Mouse (Mus musculus) heart, embryonic 10.5 days (tissue): ENCODE measurements around the gene Gm20422. TPM values are rescaled to one million over a fixed set of nuclear protein-coding genes. Genes with fewer than 3 reads are reported as not detected.

Source experiments
- DNase-seq: peaks from one replicate; pipeline ENCODE4 v3.0.0-alpha.2; 2017; ENCODE audit warnings: low spot score
- H3K27ac ChIP-seq: fragments of 300-500 bp; sonication (generic); 2 replicates; pipeline ENCODE4 v1.5.1; 2016; ENCODE audit warnings: mild to moderate bottlenecking
- H3K27me3 ChIP-seq: fragments of 300-500 bp; sonication (generic); 2 replicates; pipeline ENCODE4 v1.6.1; 2016; ENCODE audit warnings: mild to moderate bottlenecking; ENCODE audit not compliant: poor library complexity, insufficient read depth, severe bottlenecking
- H3K36me3 ChIP-seq: fragments of 300-500 bp; sonication (generic); 2 replicates; pipeline ENCODE4 v1.6.1; 2016; ENCODE audit warnings: mild to moderate bottlenecking, moderate library complexity
- H3K4me1 ChIP-seq: fragments of 300-500 bp; sonication (generic); 2 replicates; pipeline ENCODE4 v1.6.1; 2016; ENCODE audit warnings: mild to moderate bottlenecking
- H3K4me3 ChIP-seq: fragments of 300-500 bp; sonication (generic); 2 replicates; pipeline ENCODE4 v1.5.1; 2016; ENCODE audit warnings: mild to moderate bottlenecking, moderate library complexity
- H3K9me3 ChIP-seq: fragments of 300-500 bp; sonication (generic); 2 replicates; pipeline ENCODE4 v1.6.1; 2016; ENCODE audit warnings: mild to moderate bottlenecking, moderate library complexity
- WGBS: fragments of 180-500 bp; shearing (Covaris S2); methylation state at CpG from one replicate; pipeline ENCODE4 v1.1.7; 2016; 5-methylcytosine and 5-hydroxymethylcytosine counted together
- polyA plus RNA-seq: library from polyadenylated mRNA; unstranded; fragments of >200 nt; fragmentation: Nextera tagmentation; extraction: Ambion mirVana; gene quantifications from 2 replicates; pipeline ENCODE4 v1.2.1, GENCODE M21; 2016

Gene Gm20422
- polyA plus RNA-seq, 1 experiment from 2014 or later, result 0.65 TPM

DNA sequence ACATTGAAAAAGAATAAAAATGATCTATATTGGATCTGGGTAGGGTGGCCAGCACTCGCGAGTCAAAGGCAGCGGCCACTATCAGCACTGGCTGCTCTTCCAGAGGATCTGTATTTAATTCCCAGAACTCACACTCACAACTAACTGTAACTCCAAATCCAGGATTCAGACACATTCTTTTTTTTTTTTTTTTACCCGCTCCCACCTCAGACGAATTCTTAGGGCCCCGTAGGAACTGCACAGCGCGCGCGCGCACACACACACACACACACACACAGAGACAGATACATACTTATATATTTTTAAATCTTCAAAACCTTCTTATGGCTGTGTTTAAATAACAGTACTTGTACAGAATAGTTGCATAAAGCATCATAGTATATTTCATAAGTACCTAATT lies 15.7 kb upstream of the Gm20422 start:
- no peak for DNase-seq
- H3K27me3 ChIP-seq, result no peaks in the 10 kb centered on the region
- no peaks in the 10 kb centered on the region for H3K9me3 ChIP-seq
- peak overlapping the region; percentile 97 for H3K4me3 ChIP-seq
- WGBS, result 29% methylated on average over 11 of the region's 11 CpGs
- H3K4me1 ChIP-seq, result peaks cover 13% of the 10 kb centered on the region
- peak overlapping the region; percentile 96 for H3K27ac ChIP-seq
- peaks cover 22% of the 10 kb centered on the region for H3K36me3 ChIP-seq

DNA sequence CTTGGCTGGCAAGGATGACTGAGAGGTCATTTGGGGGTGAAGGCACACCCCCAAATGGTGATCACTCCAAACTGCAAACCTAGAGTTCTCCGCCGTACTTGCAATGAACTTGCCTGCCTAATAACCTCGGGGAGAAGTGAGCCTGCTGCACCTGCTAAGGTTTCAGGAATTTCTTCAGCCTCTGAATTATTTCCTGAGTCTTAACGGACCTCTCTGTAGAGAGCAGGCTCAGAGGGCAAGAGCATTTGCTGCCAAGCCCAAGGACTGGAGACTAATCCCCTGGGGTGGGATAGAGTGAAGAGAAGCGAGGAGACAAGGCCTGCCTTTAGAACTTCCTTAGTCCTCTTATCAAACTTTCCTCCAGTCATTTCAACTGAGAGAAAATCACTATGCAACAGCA lies 15.0 kb upstream of the Gm20422 start:
- Histone ChIP-seq H3K27me3 (no peaks in the 10 kb centered on the region), H3K27ac (peak overlapping the region; percentile 96; the same call in 1 of the 2 replicates), H3K4me1 (peaks cover 13% of the 10 kb centered on the region), H3K9me3 (no peaks in the 10 kb centered on the region), H3K36me3 (peaks cover 16% of the 10 kb centered on the region), H3K4me3 (peak overlapping the region; percentile 97; the same call in 1 of the 2 replicates)
- no peak for DNase-seq
- 62% methylated on average over 5 of the region's 5 CpGs for WGBS

DNA sequence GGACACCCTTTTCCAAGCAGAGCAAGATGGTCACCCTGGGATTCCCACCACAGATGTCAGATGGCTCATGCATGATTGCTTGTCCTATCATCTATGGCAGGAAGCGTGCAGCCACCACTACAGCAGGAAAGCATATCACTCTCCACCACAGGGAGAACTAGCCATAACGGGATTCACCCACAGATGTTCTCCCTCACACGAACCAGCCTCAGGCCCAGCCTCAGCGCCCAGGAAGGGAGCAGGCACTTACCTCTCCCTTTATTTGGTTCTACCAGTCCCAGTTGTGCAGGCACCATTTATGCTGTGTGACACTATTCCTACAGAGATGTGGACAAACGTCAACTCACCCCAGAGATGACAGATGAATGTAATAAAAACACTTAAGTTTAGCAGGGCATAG lies 14.4 kb upstream of the Gm20422 start:
- 84% methylated on average over 5 of the region's 5 CpGs for WGBS
- H3K27ac ChIP-seq, result no peak overlapping the region
- DNase-seq, result no peak
- H3K27me3 ChIP-seq, result no peaks in the 10 kb centered on the region
- no peaks in the 10 kb centered on the region for H3K9me3 ChIP-seq
- H3K36me3 ChIP-seq, result peaks cover 9% of the 10 kb centered on the region
- peaks cover 13% of the 10 kb centered on the region for H3K4me1 ChIP-seq
- H3K4me3 ChIP-seq, result no peak overlapping the region

DNA sequence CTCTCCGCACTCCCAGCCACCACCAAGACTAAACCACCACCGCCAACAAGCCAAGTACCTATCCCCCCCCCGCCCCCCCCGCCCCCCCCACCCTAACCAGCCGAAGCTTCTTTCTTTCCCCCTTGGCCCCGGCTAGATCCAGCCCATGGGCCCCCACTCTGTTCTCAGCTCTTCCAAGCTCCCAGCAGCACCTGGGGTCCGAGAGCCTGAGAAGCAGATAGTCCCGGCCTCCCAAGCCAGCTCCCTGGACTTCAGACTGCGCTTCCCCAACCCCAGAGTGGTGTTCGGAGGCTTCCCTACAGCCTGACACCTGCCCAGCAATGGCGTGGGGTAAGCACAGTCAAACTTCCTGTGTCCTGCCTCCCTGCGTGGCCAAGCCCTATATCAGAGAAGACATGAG lies 2.4 kb upstream of the Gm20422 start:
- WGBS, result 52% methylated on average over 11 of the region's 12 CpGs
- no peaks in the 10 kb centered on the region for H3K9me3 ChIP-seq

DNA sequence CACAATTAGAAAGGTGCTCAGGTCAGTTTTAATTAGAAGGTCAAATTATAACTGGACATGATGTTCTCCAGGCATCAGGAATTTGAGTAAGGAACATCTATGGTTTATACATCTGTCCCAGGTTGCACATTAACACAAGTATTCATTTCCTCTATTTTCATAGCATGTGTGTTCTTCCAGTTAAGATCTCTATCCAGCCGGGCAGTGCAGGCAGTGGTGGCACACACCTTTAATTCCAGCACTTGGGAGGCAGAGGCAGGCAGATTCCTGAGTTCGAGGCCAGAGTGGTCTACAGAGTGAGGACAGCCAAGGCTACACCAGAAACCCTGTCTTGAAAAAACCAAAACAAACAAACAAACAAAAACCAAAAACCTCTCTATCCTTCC lies 456 bp upstream of the Gm20422 start:
- Histone ChIP-seq H3K4me3 (peak overlapping the region; percentile 78), H3K36me3 (peaks cover 9% of the 10 kb centered on the region; the same call in 1 of the 2 replicates), H3K27me3 (no peaks in the 10 kb centered on the region), H3K27ac (peak overlapping the region; percentile 97; the same call in 1 of the 2 replicates), H3K4me1 (peaks cover 22% of the 10 kb centered on the region), H3K9me3 (no peaks in the 10 kb centered on the region)
- no peak for DNase-seq
- WGBS, result 47% methylated on average over 2 of the region's 2 CpGs

More for the DNA sequence above, 2.4 kb upstream of the Gm20422 start:
- Histone ChIP-seq H3K4me1 (peaks cover 17% of the 10 kb centered on the region), H3K27ac (no peak overlapping the region), H3K4me3 (no peak overlapping the region), H3K36me3 (no peaks in the 10 kb centered on the region), H3K27me3 (no peaks in the 10 kb centered on the region)
- no peak for DNase-seq

DNA sequence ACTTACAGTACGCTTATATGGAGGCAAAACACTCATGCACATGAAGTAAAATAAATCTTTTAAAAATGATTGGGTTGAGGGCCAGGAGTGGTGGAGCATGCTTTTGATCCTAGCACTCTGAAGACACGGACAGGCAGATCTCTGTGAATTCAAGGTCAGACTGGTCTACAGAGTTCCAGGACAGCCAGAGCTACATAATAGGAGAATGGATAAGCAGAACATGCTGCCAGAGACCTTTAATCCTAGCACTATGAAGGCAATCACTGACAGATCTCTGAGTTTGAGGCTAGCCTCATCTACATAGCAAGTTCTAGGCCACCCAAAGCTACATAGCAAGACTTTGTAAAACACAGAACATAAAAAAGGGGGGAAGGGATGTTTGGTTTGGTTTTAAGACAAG lies 2.6 kb downstream of the Gm20422 start:
- peaks cover 37% of the 10 kb centered on the region for H3K36me3 ChIP-seq
- H3K4me3 ChIP-seq, result no peak overlapping the region
- H3K27me3 ChIP-seq, result no peaks in the 10 kb centered on the region
- DNase-seq, result no peak
- H3K9me3 ChIP-seq, result no peaks in the 10 kb centered on the region
- 82% methylated on average over 2 of the region's 2 CpGs for WGBS
- peaks cover 22% of the 10 kb centered on the region for H3K4me1 ChIP-seq
- no peak overlapping the region for H3K27ac ChIP-seq

DNA sequence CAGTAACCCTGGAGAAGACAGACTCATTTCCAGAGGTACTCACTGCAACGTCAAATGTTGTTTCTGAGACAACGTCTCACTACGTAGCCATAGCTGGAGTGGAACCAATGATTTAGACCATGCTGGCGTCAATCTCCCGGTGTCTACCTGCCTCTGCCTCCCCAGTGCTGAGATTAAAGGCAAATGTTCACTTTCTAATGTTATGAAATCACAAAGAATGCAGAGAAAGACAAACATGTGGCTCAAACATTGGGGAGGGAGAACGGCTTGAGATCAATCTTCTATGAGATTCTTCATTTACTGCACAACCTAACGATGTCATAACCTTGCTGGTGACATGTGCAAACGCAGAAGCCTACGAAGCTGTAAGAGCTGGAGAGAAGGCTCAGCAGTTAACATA lies 3.5 kb downstream of the Gm20422 start:
- peaks cover 22% of the 10 kb centered on the region for H3K4me1 ChIP-seq
- H3K4me3 ChIP-seq, result no peak overlapping the region
- no peak overlapping the region for H3K27ac ChIP-seq
- DNase-seq, result no peak
- H3K9me3 ChIP-seq, result peaks cover 3% of the 10 kb centered on the region
- 91% methylated on average over 9 of the region's 9 CpGs for WGBS
- H3K27me3 ChIP-seq, result no peaks in the 10 kb centered on the region
- peaks cover 46% of the 10 kb centered on the region for H3K36me3 ChIP-seq

DNA sequence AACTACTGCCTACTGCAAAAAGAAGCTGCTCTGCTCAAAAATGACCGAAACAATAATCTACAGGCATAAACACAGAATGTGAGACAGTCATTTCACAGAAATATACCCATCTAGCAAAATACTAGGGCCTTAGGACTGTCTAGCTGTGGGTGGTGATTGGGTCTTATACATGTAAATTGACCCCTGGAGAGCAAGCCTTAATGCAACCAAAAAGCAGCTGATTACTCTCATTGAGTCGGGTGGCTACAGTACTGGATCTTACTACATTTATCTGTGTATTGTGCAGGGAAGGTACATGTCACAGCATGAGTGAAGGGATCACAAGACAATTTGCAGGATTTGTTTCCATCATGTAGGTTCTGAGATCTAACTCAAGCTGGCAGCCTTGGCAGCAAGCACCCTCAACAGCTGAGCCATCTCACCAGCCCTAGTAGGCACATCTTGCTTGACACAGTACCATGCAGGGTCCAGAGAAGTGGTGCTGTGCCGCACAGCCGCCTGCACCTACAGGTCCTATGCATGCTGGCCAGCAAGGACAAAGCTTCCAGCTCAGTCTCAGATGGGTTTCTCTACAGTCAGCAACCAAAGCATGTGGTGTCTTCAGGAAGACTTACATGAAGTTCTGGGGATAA lies 12.8 kb downstream of the Gm20422 start:
- no peaks in the 10 kb centered on the region for H3K4me1 ChIP-seq
- WGBS, result 87% methylated on average over 4 of the region's 4 CpGs
- H3K27me3 ChIP-seq, result no peaks in the 10 kb centered on the region
- peaks cover 76% of the 10 kb centered on the region for H3K36me3 ChIP-seq
- DNase-seq, result no peak
- no peak overlapping the region for H3K4me3 ChIP-seq
- peaks cover 11% of the 10 kb centered on the region for H3K9me3 ChIP-seq
- H3K27ac ChIP-seq, result no peak overlapping the region

DNA sequence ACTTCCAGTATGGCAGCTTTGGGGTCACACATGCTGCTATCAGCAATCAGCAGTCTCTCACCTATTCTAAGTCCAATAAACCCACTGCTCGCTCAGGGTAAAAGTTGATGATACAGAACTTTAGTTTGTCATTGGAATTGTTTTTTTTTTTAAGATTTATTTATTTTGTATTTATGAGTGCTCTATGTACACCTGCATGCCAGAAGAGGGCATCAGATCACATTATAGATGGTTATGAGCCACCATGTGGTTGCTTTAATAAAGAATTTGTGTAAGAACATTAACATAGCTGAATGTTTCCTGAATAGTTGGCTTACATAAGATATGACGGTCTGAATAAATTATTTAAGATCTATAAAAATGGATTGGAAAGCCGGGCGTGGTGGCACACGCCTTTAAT lies 16.4 kb downstream of the Gm20422 start:
- Histone ChIP-seq H3K36me3 (peaks cover 59% of the 10 kb centered on the region), H3K27ac (no peak overlapping the region), H3K4me3 (no peak overlapping the region), H3K4me1 (no peaks in the 10 kb centered on the region), H3K27me3 (no peaks in the 10 kb centered on the region), H3K9me3 (no peaks in the 10 kb centered on the region)
- no peak for DNase-seq
- 93% methylated on average over 5 of the region's 5 CpGs for WGBS

DNA sequence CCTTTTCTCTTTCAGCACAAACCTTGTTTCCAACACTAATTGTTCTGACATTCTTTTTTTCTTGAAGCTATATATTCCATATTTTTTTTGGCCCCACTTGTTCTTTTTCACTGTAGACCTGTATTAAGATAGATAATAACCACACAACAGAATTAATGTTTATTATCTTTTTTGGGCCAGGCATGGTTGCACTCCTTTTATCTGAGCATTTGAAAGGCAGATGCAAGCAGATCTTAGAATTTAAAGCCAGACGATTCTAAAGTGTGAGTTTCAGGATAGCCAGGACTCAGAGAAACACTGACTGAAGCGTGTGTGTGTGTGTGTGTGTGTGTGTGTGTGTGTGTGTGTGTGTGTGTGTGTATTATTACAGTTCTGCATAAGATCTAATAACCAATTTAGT lies 22.2 kb downstream of the Gm20422 start:
- Histone ChIP-seq H3K36me3 (peaks cover 24% of the 10 kb centered on the region), H3K4me3 (no peak overlapping the region), H3K4me1 (peaks cover 6% of the 10 kb centered on the region; the same call in 1 of the 2 replicates), H3K27ac (no peak overlapping the region), H3K27me3 (no peaks in the 10 kb centered on the region), H3K9me3 (no peaks in the 10 kb centered on the region)
- no peak for DNase-seq
- 77% methylated on average over 2 of the region's 2 CpGs for WGBS

DNA sequence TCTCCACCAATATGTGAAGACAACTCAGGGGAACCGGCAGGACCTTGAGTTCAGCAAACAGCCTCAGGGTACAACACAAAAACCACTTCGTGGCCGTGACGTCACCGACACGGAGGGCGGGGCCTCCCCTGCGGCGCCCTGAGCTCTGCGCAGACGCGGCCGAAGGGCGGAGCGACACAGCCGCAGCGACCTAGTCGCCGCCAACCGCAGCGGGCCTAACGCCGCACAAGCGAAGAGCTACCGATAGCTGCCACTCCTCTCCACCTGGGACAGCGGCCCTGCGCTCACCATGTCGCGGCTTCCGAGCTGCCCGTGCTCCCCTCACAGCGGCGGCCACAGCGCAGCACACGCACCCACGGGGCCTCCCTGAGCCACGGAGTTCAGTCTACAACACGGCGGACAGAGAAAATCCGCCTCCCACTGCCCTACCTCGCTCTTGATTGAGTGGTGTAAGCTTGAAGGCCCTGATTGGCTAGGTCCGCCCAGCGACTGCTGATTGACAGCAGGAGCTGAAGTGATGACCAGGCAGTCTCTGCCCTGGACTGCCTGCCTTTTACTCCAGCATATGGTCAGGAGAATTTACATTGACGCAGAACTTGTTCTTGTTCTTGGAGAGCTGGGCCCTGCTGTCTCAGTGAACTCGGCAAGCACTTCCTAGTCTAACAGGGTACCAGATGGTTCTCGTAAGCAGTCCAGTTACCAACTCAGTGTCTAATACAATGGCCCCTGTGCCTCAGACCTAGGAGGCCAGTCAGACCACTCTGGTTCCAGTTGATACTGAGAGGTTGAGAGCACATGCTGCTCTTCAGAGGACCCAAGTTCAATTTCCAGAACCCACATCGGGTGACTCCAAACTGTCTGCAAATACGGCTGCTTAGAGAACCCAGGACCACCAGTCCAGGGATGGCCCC lies 24.9 kb downstream of the Gm20422 start, which contains the start of gene Zfp963:
TSS of gene Zfp963 (minus strand) at position 427 of the 911 bp plus-strand sequence.
- 3% methylated on average over 48 of the region's 48 CpGs for WGBS
- H3K27ac ChIP-seq, result peak within 1 kb of the TSS; percentile 99

DNA sequence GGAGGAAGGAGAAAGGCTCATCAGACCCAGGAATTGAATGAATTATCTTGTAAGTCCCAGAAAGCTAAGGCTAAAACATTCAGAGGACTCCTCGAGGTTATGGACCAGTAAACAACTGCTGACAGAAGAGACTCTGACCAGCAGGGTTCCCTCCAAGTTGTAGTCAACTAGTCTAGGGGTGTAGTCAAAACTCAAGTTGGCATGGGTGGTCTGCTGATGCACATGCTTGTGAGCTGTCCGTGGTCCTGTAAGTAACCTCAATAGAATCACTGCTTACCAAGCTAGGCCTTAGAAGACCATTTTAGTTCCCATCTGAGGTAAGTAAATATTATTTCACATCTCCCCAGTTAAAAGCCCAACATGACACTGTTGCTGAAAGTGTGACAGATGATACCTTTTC lies 33.5 kb downstream of the Gm20422 start:
- peaks cover 18% of the 10 kb centered on the region; the same call in 1 of the 2 replicates for H3K36me3 ChIP-seq
- H3K27ac ChIP-seq, result no peak overlapping the region
- no peaks in the 10 kb centered on the region for H3K27me3 ChIP-seq
- H3K4me1 ChIP-seq, result no peaks in the 10 kb centered on the region
- WGBS, result 70% methylated on average over 2 of the region's 2 CpGs
- DNase-seq, result no peak
- no peak overlapping the region for H3K4me3 ChIP-seq
- H3K9me3 ChIP-seq, result no peaks in the 10 kb centered on the region

More for the DNA sequence above, 24.9 kb downstream of the Gm20422 start, which contains the start of gene Zfp963:
- H3K9me3 ChIP-seq, result no peaks in the 10 kb centered on the region
- H3K27me3 ChIP-seq, result no peaks in the 10 kb centered on the region
- H3K4me1 ChIP-seq, result peaks cover 6% of the 10 kb centered on the region; the same call in 1 of the 2 replicates
- peak; percentile 98 for DNase-seq
- H3K36me3 ChIP-seq, result peaks cover 4% of the 10 kb centered on the region; the same call in 1 of the 2 replicates
- peak within 1 kb of the TSS; percentile 81 for H3K4me3 ChIP-seq

DNA sequence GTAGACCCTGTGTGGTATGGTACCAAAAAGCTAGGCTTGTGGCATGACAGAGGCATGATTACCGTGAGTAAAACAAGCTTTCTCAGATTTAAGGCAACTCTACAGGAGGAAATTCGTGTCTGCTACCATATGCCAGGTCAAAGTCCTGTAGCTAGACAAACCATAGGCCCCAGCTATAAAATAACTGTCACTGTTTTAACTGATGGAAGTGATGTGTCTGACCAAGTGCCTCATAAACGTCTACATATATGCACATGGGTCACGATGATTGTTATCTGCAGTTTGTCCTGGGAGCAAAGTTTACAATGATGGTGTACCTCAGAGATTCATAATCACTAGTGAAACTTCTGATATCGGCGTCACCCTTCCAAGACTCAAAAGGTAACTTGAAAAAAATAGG lies 33.9 kb downstream of the Gm20422 start:
- no peaks in the 10 kb centered on the region for H3K4me1 ChIP-seq
- H3K9me3 ChIP-seq, result no peaks in the 10 kb centered on the region
- DNase-seq, result no peak
- no peak overlapping the region for H3K4me3 ChIP-seq
- peaks cover 18% of the 10 kb centered on the region; the same call in 1 of the 2 replicates for H3K36me3 ChIP-seq
- no peaks in the 10 kb centered on the region for H3K27me3 ChIP-seq
- 78% methylated on average over 6 of the region's 6 CpGs for WGBS
- H3K27ac ChIP-seq, result no peak overlapping the region
